Mouse (Mus musculus) midbrain, embryonic 14.5 days (tissue): ENCODE data around the gene Kif1b. TPM values are rescaled to one million over a fixed set of nuclear protein-coding genes. Genes with fewer than 3 reads are reported as not detected.

ENCODE experiments used
- ATAC-seq: fragments of 200-750 bp; cut with Nextera tagmentation; 2 replicates; pipeline ENCODE4 v1.8.0; 2017; ENCODE audit warnings: moderate number of reproducible peaks, moderate library complexity; ENCODE audit not compliant: low FRiP score, low TSS enrichment
- DNase-seq: peaks from one replicate; pipeline ENCODE4 v3.0.0-alpha.2; 2015
- H3K27ac ChIP-seq: fragments of 300-500 bp; sonication (generic); replicated peaks from 2 replicates; pipeline ENCODE4 v1.5.1; 2014; ENCODE audit warnings: mild to moderate bottlenecking, low read depth, low read length, moderate library complexity
- H3K27me3 ChIP-seq: fragments of 300-500 bp; sonication (generic); 2 replicates; pipeline ENCODE4 v1.6.1; 2014; ENCODE audit warnings: low read length, control low read depth, mixed read lengths; ENCODE audit not compliant: control insufficient read depth, insufficient read depth
- H3K36me3 ChIP-seq: fragments of 300-500 bp; sonication (generic); 2 replicates; pipeline ENCODE4 v1.6.1; 2014; ENCODE audit warnings: low read length, control low read depth; ENCODE audit not compliant: control insufficient read depth, insufficient read depth
- H3K4me1 ChIP-seq: fragments of 300-500 bp; sonication (generic); 2 replicates; pipeline ENCODE4 v1.6.1; 2014; ENCODE audit warnings: mild to moderate bottlenecking, antibody characterized with exemption, low read length, control low read depth; ENCODE audit not compliant: control insufficient read depth, insufficient read depth
- H3K4me2 ChIP-seq: fragments of 300-500 bp; sonication (generic); 2 replicates; pipeline ENCODE4 v1.6.1; 2014; ENCODE audit warnings: mild to moderate bottlenecking, low read length, moderate library complexity
- H3K4me3 ChIP-seq: fragments of 300-500 bp; sonication (generic); replicated peaks from 2 replicates; pipeline ENCODE4 v1.5.1; 2014; ENCODE audit warnings: low read depth, low read length
- H3K9ac ChIP-seq: fragments of 300-500 bp; sonication (generic); replicated peaks from 2 replicates; pipeline ENCODE4 v1.6.1; 2014; ENCODE audit warnings: mild to moderate bottlenecking, low read length, moderate library complexity
- H3K9me3 ChIP-seq: fragments of 300-500 bp; sonication (generic); 2 replicates; pipeline ENCODE4 v1.6.1; 2016; ENCODE audit warnings: low read length, control low read depth, mixed read lengths; ENCODE audit not compliant: control insufficient read depth
- WGBS: fragments of 180-500 bp; shearing (Covaris S2); extraction: QIAGEN DNeasy Blood & Tissue Kit; methylation state at CpG from one replicate; pipeline ENCODE4 v1.1.7; 2014; 5-methylcytosine and 5-hydroxymethylcytosine counted together
- polyA plus RNA-seq: library from polyadenylated mRNA; unstranded; fragments of >200 nt; fragmentation: Nextera tagmentation; extraction: Ambion mirVana; gene quantifications from 2 replicates; pipeline ENCODE4 v1.2.1, GENCODE M21; 2014

Kif1b gene
- polyA plus RNA-seq, 1 experiment from 2014 or later, result 202 TPM

- H3K27me3 ChIP-seq, result no peaks in the 10 kb centered on the region
- no peak overlapping the region for H3K27ac ChIP-seq
- DNase-seq (no peak), ATAC-seq (no peak)
- WGBS, result 95% methylated on average over 2 of the region's 2 CpGs
- no peak overlapping the region for H3K9ac ChIP-seq
- H3K4me1 ChIP-seq, result no peaks in the 10 kb centered on the region
- H3K4me3 ChIP-seq, result no peak overlapping the region
- H3K4me2 ChIP-seq, result no peak overlapping the region
- peaks cover 87% of the 10 kb centered on the region for H3K36me3 ChIP-seq
- H3K9me3 ChIP-seq, result no peaks in the 10 kb centered on the region
These were observed 30.6 kb upstream of the Kif1b start for GRCm38 (mm10) chr4:149338137-149338536.

GRCm38 (mm10) chr4:149337353-149337752 lies 29.9 kb upstream of the Kif1b start:
- Histone ChIP-seq H3K27ac (no peak overlapping the region), H3K36me3 (peaks cover 87% of the 10 kb centered on the region), H3K4me1 (no peaks in the 10 kb centered on the region), H3K27me3 (no peaks in the 10 kb centered on the region), H3K9me3 (no peaks in the 10 kb centered on the region), H3K4me2 (no peak overlapping the region), H3K4me3 (no peak overlapping the region), H3K9ac (no peak overlapping the region)
- ATAC-seq, result no peak
- DNase-seq, result no peak
- WGBS, result 94% methylated on average over 9 of the region's 9 CpGs

GRCm38 (mm10) chr4:149336302-149336701 lies 28.8 kb upstream of the Kif1b start:
- H3K4me3 ChIP-seq, result no peak overlapping the region
- no peak overlapping the region for H3K4me2 ChIP-seq
- ATAC-seq, result no peak
- H3K36me3 ChIP-seq, result peaks cover 87% of the 10 kb centered on the region
- DNase-seq, result no peak
- H3K9me3 ChIP-seq, result no peaks in the 10 kb centered on the region
- no peaks in the 10 kb centered on the region for H3K4me1 ChIP-seq
- no peak overlapping the region for H3K27ac ChIP-seq
- H3K27me3 ChIP-seq, result no peaks in the 10 kb centered on the region
- WGBS, result 91% methylated on average over 7 of the region's 7 CpGs
- no peak overlapping the region for H3K9ac ChIP-seq

DNA sequence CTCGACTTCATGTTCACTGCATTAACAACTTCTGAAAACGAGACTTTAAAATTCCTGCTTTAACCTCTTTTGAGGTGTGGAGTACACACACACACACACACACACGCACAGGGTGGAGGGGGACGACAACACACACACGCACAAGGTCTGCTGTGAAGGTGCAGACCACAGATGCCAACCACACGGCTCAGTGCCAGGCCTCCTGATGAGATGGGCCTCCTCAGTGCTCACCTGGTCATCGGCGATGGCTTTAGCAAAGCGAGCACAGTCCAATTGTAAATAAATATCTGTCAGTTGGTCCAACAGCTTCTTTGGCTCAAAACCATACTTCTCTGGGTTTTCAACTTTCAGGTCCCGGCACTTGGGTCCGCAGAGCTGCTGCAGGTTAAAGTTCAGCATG lies 27.4 kb upstream of the Kif1b start:
- H3K4me1 ChIP-seq, result no peaks in the 10 kb centered on the region
- H3K27me3 ChIP-seq, result no peaks in the 10 kb centered on the region
- no peak overlapping the region for H3K4me2 ChIP-seq
- no peaks in the 10 kb centered on the region for H3K9me3 ChIP-seq
- DNase-seq (no peak), ATAC-seq (no peak)
- H3K9ac ChIP-seq, result no peak overlapping the region
- WGBS, result 95% methylated on average over 11 of the region's 11 CpGs
- H3K4me3 ChIP-seq, result no peak overlapping the region
- peaks cover 87% of the 10 kb centered on the region for H3K36me3 ChIP-seq
- no peak overlapping the region for H3K27ac ChIP-seq

- no peak overlapping the region for H3K9ac ChIP-seq
- H3K4me1 ChIP-seq, result no peaks in the 10 kb centered on the region
- DNase-seq (no peak), ATAC-seq (no peak)
- H3K9me3 ChIP-seq, result no peaks in the 10 kb centered on the region
- H3K4me3 ChIP-seq, result no peak overlapping the region
- H3K27ac ChIP-seq, result no peak overlapping the region
- H3K27me3 ChIP-seq, result no peaks in the 10 kb centered on the region
- peaks cover 94% of the 10 kb centered on the region for H3K36me3 ChIP-seq
- H3K4me2 ChIP-seq, result no peak overlapping the region
- WGBS, result 90% methylated on average over 7 of the region's 7 CpGs
These were observed 25.2 kb upstream of the Kif1b start for GRCm38 (mm10) chr4:149332726-149333125.

DNA sequence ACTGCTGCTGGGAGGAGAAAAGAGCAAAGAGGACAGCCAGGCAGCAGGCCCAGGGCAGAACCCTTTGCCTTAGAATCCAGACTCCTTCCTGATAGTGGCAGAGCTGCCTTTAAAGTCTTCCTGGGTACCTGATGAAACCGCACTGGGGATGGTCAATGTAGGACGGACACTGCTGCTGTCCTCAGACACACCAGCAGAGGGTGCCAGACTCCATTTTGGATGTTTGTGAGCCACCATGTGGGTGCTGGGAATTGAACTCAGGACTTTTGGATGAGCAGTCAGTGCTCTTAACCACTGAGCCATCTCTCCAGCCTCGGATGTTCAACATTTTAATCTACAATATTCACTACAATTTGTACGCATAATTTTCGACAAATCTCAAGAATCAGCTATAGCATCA lies 23.0 kb upstream of the Kif1b start:
- peaks cover 84% of the 10 kb centered on the region for H3K36me3 ChIP-seq
- H3K27me3 ChIP-seq, result no peaks in the 10 kb centered on the region
- WGBS, result 96% methylated on average over 5 of the region's 5 CpGs
- no peak overlapping the region for H3K27ac ChIP-seq
- H3K4me1 ChIP-seq, result no peaks in the 10 kb centered on the region
- H3K4me3 ChIP-seq, result no peak overlapping the region
- ATAC-seq (no peak), DNase-seq (no peak)
- H3K9me3 ChIP-seq, result no peaks in the 10 kb centered on the region
- H3K4me2 ChIP-seq, result no peak overlapping the region
- no peak overlapping the region for H3K9ac ChIP-seq

- H3K36me3 ChIP-seq, result peaks cover 66% of the 10 kb centered on the region
- no peaks in the 10 kb centered on the region for H3K4me1 ChIP-seq
- no peak for DNase-seq
- ATAC-seq, result no peak
- H3K27me3 ChIP-seq, result no peaks in the 10 kb centered on the region
- no peak overlapping the region for H3K27ac ChIP-seq
- no peak overlapping the region for H3K4me2 ChIP-seq
- H3K9me3 ChIP-seq, result no peaks in the 10 kb centered on the region
- no peak overlapping the region for H3K4me3 ChIP-seq
- WGBS, result 82% methylated on average over 4 of the region's 4 CpGs
- no peak overlapping the region for H3K9ac ChIP-seq
These were observed 21.2 kb upstream of the Kif1b start for GRCm38 (mm10) chr4:149328735-149329134.

DNA sequence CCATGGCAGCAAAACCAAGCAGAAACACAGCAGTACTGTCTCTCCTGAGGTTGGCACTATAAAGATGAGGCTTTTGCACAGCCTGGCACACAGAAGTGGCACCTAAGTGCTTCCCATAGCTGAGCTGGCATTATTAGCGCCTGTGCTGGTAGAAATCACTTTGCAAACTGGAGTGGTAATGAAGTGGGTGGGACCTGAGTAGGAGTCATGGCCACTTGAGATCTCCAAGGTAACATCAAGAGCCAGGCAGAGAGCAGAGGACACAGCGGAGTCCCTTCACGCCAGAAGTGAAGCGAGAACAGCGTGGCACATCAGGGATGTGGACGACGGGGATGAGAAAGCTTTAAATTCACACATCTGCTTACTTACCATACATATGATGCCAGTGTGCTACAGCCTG lies 19.8 kb upstream of the Kif1b start:
- ATAC-seq, result no peak
- Histone ChIP-seq H3K9ac (no peak overlapping the region), H3K4me1 (no peaks in the 10 kb centered on the region), H3K4me3 (no peak overlapping the region), H3K9me3 (no peaks in the 10 kb centered on the region), H3K36me3 (peaks cover 53% of the 10 kb centered on the region), H3K4me2 (no peak overlapping the region), H3K27me3 (no peaks in the 10 kb centered on the region), H3K27ac (no peak overlapping the region)
- DNase-seq, result no peak
- whole genome bisulfite sequencing, result 96% methylated on average over 7 of the region's 7 CpGs

GRCm38 (mm10) chr4:149325411-149326162 lies 18.1 kb upstream of the Kif1b start:
- H3K27me3 ChIP-seq, result no peaks in the 10 kb centered on the region
- no peaks in the 10 kb centered on the region for H3K4me1 ChIP-seq
- H3K9me3 ChIP-seq, result no peaks in the 10 kb centered on the region
- H3K27ac ChIP-seq, result no peak overlapping the region
- WGBS, result 91% methylated on average over 10 of the region's 10 CpGs
- H3K36me3 ChIP-seq, result peaks cover 36% of the 10 kb centered on the region
- DNase-seq (no peak), ATAC-seq (no peak)
- no peak overlapping the region for H3K4me3 ChIP-seq
- H3K4me2 ChIP-seq, result no peak overlapping the region
- no peak overlapping the region for H3K9ac ChIP-seq
